Mouse (Mus musculus) heart, embryonic 14.5 days (tissue): ENCODE data around the gene Pnpo. TPM values are rescaled to one million over a fixed set of nuclear protein-coding genes. Genes with fewer than 3 reads are reported as not detected.

Experiments
- ATAC-seq: fragments of 200-750 bp; cut with Nextera tagmentation; 2 replicates; pipeline ENCODE4 v1.8.0; 2017; ENCODE audit warnings: low read depth, moderate TSS enrichment; ENCODE audit not compliant: insufficient number of reproducible peaks, insufficient read depth, low FRiP score
- H3K27ac ChIP-seq, 2 experiments: fragments of 200-500 bp in 1 of 2; fragments of 300-500 bp in 1 of 2; sonication (generic) in 1 of 2; replicated peaks in 1 of 2; 2 replicates each; pipeline ENCODE4 v1.5.1; 2012 to 2014; ENCODE audit warnings: low read depth in 2 of 2, low read length in 2 of 2, control low read depth in 1 of 2, mild to moderate bottlenecking in 1 of 2, mixed read lengths in 1 of 2; ENCODE audit not compliant: control insufficient read depth in 1 of 2, insufficient read depth in 1 of 2
- H3K27me3 ChIP-seq: fragments of 300-500 bp; sonication (generic); 2 replicates; pipeline ENCODE4 v1.6.1; 2014; ENCODE audit warnings: mild to moderate bottlenecking, low read length, control low read depth; ENCODE audit not compliant: control insufficient read depth, insufficient read depth
- H3K36me3 ChIP-seq: fragments of 300-500 bp; sonication (generic); 2 replicates; pipeline ENCODE4 v1.6.1; 2014; ENCODE audit warnings: mild to moderate bottlenecking, control low read depth, low read length, mixed read lengths; ENCODE audit not compliant: control insufficient read depth, insufficient read depth
- H3K4me1 ChIP-seq, 2 experiments: fragments of 200-500 bp in 1 of 2; fragments of 300-500 bp in 1 of 2; sonication (generic) in 1 of 2; 2 replicates each; pipeline ENCODE4 v1.6.1; 2012 to 2014; ENCODE audit warnings: low read length in 2 of 2, control low read depth in 1 of 2, mixed read lengths in 1 of 2; ENCODE audit not compliant: control insufficient read depth in 2 of 2, insufficient read depth in 2 of 2
- H3K4me2 ChIP-seq: fragments of 300-500 bp; sonication (generic); 2 replicates; pipeline ENCODE4 v1.6.1; 2014; ENCODE audit warnings: mild to moderate bottlenecking, low read length
- H3K4me3 ChIP-seq, 2 experiments: fragments of 200-500 bp in 1 of 2; fragments of 300-500 bp in 1 of 2; sonication (generic) in 1 of 2; 2 replicates each; pipeline ENCODE4 v1.5.1; 2012 to 2014; ENCODE audit warnings: low read length in 2 of 2, mild to moderate bottlenecking in 2 of 2, control low read depth in 1 of 2, low read depth in 1 of 2, moderate library complexity in 1 of 2; ENCODE audit not compliant: control insufficient read depth in 1 of 2, insufficient read depth in 1 of 2
- H3K9ac ChIP-seq: fragments of 300-500 bp; sonication (generic); 2 replicates; pipeline ENCODE4 v1.6.1; 2014; ENCODE audit warnings: mild to moderate bottlenecking, low read length
- H3K9me3 ChIP-seq: fragments of 300-500 bp; sonication (generic); 2 replicates; pipeline ENCODE4 v1.6.1; 2016; ENCODE audit warnings: low read length, control low read depth; ENCODE audit not compliant: control insufficient read depth
- WGBS: fragments of 180-500 bp; shearing (Covaris S2); extraction: QIAGEN DNeasy Blood & Tissue Kit; methylation state at CpG from one replicate; pipeline ENCODE4 v1.1.7; 2014; 5-methylcytosine and 5-hydroxymethylcytosine counted together
- polyA plus RNA-seq: library from polyadenylated mRNA; unstranded; fragments of >200 nt; fragmentation: Nextera tagmentation; extraction: Ambion mirVana; gene quantifications from 2 replicates; pipeline ENCODE4 v1.2.1, GENCODE M21; 2014

The Pnpo gene
- polyA plus RNA-seq, 1 experiment from 2014 or later: 32.3 TPM

DNA sequence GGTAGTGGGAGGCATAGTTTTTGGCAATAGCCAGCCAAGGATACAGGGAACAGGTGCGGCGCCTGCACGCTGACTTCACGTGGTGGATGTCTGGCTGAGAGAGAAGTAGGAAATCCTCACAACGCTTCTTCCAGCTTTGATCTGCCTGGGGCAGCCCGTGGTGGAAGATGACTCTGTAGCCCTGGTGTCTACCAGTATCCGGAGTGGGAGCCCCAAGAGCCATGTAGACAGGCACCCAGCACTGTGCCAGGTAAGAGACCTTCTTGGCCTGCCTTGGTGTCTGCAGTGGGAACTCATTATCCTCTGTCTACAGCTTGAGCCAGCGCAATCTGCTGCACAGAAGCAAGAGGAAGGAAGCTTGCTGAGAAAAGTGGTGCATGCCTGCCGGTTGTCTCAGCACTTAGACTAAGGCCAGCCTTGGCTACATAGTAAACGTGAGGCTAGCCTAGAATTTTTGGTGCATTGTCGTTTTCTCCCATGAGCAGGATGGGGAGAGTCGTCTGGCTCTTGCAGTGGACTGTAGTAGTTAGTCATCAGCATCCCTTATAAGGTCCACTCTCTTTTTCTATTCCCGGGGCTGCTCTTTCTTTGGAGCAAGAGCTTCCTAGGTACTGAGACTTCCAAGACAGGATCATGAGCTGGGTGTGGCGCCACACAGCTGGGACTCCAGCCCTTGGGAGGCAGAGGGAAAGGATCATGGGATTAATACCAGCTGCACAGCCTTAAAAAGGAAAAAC lies 1.2 kb upstream of the Pnpo start:
- Histone ChIP-seq H3K9ac (no peak overlapping the region), H3K27ac (no peak overlapping the region), H3K4me1 (peaks cover 7 to 11% of the 10 kb centered on the region in 2 experiments), H3K9me3 (no peaks in the 10 kb centered on the region), H3K4me2 (peak overlapping the region; percentile 99), H3K4me3 (peak overlapping the region in 1 of 2 experiments; percentile 56; a peak in 2 of 4 replicates), H3K36me3 (peaks cover 4% of the 10 kb centered on the region; the same call in 1 of the 2 replicates), H3K27me3 (no peaks in the 10 kb centered on the region)
- 72% methylated on average over 14 of the region's 14 CpGs for WGBS
- ATAC-seq: no peak

DNA sequence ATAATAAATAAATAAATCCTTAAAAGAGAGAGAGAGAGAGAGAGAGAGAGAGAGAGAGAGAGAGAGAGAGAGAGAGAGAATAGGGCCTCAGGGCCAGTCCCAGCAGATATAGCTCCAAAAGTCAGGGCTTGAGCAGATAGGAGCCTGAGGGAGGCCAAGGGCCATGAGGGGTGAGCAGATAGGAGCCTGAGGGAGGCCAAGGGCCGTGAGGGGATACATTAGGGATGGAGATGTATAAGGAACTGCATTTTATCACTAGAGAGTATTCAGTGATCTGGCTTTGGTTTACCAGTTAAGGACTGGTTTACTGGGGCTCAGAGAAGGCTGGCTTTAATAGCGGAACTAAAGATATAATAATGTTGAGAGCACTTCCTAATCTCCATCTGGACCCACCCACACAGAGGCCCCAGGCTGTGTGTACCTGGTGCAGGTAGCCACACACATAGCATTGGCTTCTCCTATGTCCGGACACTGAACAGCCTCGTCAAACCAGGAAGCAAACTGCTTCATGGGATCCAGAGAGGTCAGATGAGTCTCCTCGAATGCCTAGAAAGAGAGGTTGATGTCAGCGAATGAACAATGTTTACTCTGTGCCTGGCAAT lies 1.7 kb downstream of the Pnpo start:
- no peak overlapping the region for H3K9ac ChIP-seq
- ATAC-seq: no peak
- no peaks in the 10 kb centered on the region for H3K27me3 ChIP-seq
- WGBS: 81% methylated on average over 6 of the region's 6 CpGs
- H3K27ac ChIP-seq: no peak overlapping the region
- no peaks in the 10 kb centered on the region for H3K9me3 ChIP-seq
- H3K4me3 ChIP-seq: no peak overlapping the region
- peaks cover 7 to 11% of the 10 kb centered on the region in 2 experiments for H3K4me1 ChIP-seq
- H3K36me3 ChIP-seq: peaks cover 12% of the 10 kb centered on the region; the same call in 1 of the 2 replicates
- no peak overlapping the region for H3K4me2 ChIP-seq

DNA sequence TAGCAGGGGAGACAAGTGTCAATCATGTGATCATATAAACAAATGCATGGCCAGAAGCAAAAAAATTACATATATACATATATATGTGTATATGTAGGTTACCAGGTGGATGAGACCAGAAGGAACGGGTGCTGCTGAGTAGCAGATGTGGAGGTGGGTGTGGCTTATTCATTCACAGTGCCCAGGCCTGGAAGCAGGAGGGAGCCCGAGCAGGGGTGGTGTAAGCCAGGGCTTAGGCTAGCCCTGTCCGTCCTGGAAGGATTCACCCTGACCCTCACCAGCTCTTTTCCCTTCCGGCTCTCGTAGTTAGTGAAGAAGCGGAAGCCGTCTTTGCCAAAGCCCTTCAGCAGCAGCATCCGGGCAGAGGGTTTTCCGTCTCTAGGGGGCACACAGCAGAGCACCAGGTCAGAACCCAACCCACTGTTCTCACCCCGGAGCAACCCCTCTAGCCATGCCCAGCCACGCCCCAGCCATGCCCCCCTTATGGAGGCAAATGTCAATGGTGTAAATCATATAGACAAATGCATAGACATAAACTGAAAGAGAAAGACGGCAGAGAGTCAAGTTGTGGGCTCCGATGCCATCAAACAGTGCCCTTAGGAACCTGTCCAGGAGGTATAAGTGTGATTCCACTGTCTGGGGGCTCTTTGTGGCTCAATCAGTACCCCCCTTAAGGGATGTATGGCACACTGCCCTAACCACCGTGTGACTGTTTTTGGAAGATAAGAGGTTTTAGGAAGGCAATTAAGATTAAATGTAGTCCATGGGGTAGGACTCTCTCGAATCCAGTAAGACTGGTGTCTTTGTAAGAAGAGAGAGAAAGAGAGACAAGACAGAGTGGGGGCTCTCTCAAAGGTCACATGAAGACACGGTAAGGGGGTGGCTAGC lies 3.0 kb downstream of the Pnpo start:
- H3K27ac ChIP-seq: no peak overlapping the region
- peaks cover 12% of the 10 kb centered on the region; the same call in 1 of the 2 replicates for H3K36me3 ChIP-seq
- H3K4me2 ChIP-seq: no peak overlapping the region
- no peaks in the 10 kb centered on the region for H3K9me3 ChIP-seq
- 70% methylated on average over 16 of the region's 16 CpGs for WGBS
- H3K4me3 ChIP-seq: no peak overlapping the region
- no peak for ATAC-seq
- no peaks in the 10 kb centered on the region for H3K27me3 ChIP-seq
- no peak overlapping the region for H3K9ac ChIP-seq
- peaks cover 7 to 11% of the 10 kb centered on the region in 2 experiments for H3K4me1 ChIP-seq

DNA sequence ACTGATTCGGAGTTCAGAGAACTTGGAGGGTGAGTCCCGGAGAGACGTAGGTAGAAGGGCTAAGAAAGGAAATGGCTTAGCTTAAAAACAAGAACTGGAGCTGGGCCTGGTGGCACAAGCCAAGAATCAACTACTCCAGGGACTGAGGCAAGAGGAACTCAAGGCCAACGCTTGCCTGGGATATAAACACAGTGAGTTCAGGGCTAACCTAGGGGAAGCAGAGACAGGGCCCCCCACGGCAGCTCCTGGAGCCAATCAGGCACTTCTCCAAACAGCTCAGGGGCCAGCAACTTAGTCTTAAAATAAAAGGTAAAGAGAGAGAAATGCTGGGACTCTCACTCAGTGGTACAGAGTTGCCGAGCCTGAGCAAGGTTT lies 5.4 kb downstream of the Pnpo start:
- H3K9me3 ChIP-seq: no peaks in the 10 kb centered on the region
- no peaks in the 10 kb centered on the region for H3K27me3 ChIP-seq
- no peak overlapping the region for H3K4me2 ChIP-seq
- H3K4me1 ChIP-seq: peaks cover 9 to 18% of the 10 kb centered on the region in 2 experiments
- ATAC-seq: no peak
- H3K4me3 ChIP-seq: no peak overlapping the region
- H3K9ac ChIP-seq: no peak overlapping the region
- 81% methylated on average over 6 of the region's 6 CpGs for WGBS
- H3K27ac ChIP-seq: no peak overlapping the region
- peaks cover 12% of the 10 kb centered on the region; the same call in 1 of the 2 replicates for H3K36me3 ChIP-seq

DNA sequence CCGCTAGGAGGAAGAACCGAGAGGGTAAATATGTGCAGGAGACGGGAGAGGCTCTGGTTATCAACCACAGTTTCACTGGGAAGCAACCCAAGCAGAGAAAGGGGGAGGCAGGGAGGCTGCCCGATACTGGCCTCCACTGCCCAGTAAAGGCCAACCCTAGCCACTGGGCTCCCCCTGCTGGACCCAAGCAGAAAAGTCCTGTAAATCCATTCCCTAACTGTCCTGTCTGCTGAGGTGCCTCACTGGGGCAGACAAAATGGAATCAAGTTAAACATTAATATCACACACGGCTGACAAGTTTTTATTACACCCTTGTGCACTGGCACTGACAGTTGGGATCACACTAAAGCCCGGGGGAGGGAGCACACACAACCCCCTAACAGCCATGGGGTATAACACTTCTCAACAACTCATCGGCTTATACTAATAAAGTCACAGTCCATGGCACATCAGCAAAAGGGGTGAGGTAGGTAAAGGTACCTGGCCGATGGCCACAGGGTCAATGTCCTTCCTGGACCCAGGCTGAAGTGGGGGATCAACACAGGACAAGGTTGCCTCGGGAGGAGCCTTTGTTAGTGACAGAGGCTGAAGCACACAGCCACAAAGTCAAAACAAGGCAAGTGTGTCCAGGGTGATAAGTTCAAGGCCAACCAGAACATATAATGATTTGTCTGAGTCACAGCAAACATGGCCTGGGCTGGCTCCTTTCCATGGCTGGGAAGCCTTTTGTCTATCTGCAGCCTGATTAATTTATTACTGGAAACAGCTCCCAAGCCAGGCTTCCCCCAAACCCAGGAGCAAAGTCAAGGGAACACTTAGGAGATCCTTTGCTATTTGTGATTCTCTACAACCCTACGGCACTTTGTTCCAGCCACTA lies 6.0 kb downstream of the Pnpo start:
- Histone ChIP-seq H3K27ac (no peak overlapping the region), H3K4me3 (no peak overlapping the region), H3K4me1 (peaks cover 8 to 14% of the 10 kb centered on the region in 2 experiments), H3K36me3 (peaks cover 12% of the 10 kb centered on the region; the same call in 1 of the 2 replicates), H3K4me2 (no peak overlapping the region), H3K9ac (no peak overlapping the region), H3K27me3 (no peaks in the 10 kb centered on the region), H3K9me3 (no peaks in the 10 kb centered on the region)
- no peak for ATAC-seq
- WGBS: 50% methylated on average over 10 of the region's 10 CpGs

DNA sequence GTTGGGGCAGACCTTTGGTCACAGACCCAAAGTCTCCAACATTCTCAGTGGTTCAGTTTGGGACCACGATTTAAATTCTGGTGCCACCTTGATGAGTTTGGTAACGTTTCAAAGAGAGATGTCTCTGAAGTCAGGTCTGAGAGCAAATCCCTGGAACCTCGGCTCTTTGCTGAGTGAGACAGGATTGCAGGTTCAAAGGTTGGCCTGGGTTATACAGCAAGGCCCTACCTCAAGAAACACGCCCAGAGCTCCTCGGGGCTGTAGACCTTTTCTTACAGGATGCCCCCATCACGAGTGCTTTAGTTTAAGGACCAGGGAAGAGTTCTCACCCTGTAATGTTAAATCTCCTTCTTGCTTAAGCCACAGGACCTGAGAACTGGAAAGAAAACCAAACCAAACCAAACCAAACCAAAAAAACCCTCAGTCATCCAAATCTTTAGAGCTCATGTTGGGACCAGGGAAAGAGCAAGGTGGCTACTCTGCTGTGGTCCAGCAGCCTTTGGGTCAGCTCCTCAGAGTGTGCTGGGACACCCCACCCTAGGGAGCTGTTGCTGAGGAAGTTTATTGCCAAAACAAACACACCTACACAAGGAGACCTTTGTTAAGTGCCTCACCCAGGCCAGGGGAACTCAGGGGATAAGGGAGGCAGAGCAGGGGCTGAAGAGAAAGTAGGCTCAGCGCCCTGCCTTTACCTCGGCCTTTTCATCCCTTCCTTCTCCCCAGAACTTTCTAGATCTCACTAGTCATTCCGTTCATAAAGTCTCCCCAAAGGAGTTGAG lies 7.7 kb downstream of the Pnpo start:
- H3K4me2 ChIP-seq: no peak overlapping the region
- no peaks in the 10 kb centered on the region for H3K9me3 ChIP-seq
- peaks cover 12% of the 10 kb centered on the region; the same call in 1 of the 2 replicates for H3K36me3 ChIP-seq
- H3K9ac ChIP-seq: no peak overlapping the region
- ATAC-seq: no peak
- H3K27ac ChIP-seq: no peak overlapping the region
- no peak overlapping the region for H3K4me3 ChIP-seq
- peaks cover 11 to 14% of the 10 kb centered on the region in 2 experiments for H3K4me1 ChIP-seq
- no peaks in the 10 kb centered on the region for H3K27me3 ChIP-seq
- 81% methylated on average over 9 of the region's 9 CpGs for WGBS
